Mouse (Mus musculus): ENCODE measurements at regions not wholly inside any gene's neighbourhood (a gene's known extent, or its start where the extent isn't known, plus 50 kb on each side); places are given as distances from the start of the nearest gene placed in this dataset.

GRCm38 (mm10) chr5:29893829-29894228 lies 119.1 kb upstream of the Il6 start:
- H3K79me2 ChIP-seq (ENCODE audit: control insufficient read depth, insufficient read depth), result no peaks in the 10 kb centered on the region
- no peaks in the 10 kb centered on the region for H3K27me3 ChIP-seq (ENCODE audit: control insufficient read depth, insufficient read depth, insufficient read length)
- H3K4me3 ChIP-seq, result no peak overlapping the region
- H3K36me3 ChIP-seq (ENCODE audit: control insufficient read depth, insufficient read depth), result no peaks in the 10 kb centered on the region
- peak overlapping the region; percentile 71 for H3K4me2 ChIP-seq (ENCODE audit: low read depth)
- TF ChIP-seq TCF3 (IDR thresholded peaks at IDR 0.05; ENCODE audit: insufficient read length, low read depth) (no peak), TCF12 (IDR thresholded peaks at IDR 0.05; ENCODE audit: insufficient read depth, poor library complexity, severe bottlenecking) (no peak), USF1 (IDR thresholded peaks at IDR 0.05; ENCODE audit: low read depth) (no peak), E2F4 (IDR thresholded peaks at IDR 0.05; ENCODE audit: insufficient read depth) (no peak), MYOG (IDR thresholded peaks at IDR 0.05; ENCODE audit: control insufficient read depth in 1 of 3, insufficient read depth in 1 of 3, insufficient read length in 2 of 3, low read depth in 2 of 3) (no peak), SRF (IDR thresholded peaks at IDR 0.05; ENCODE audit: control insufficient read depth, insufficient read length, low read depth) (no peak), MAX (IDR thresholded peaks at IDR 0.05; ENCODE audit: low read depth) (no peak), POLR2A (IDR thresholded peaks at IDR 0.05; ENCODE audit: insufficient read length, low read depth) (no peak)
- no peak overlapping the region for H3ac ChIP-seq (ENCODE audit: control insufficient read depth, insufficient read length)

GRCm38 (mm10) chr5:29894606-29895595 lies 118.0 kb upstream of the Il6 start:
- Histone ChIP-seq H3K27me3 (ENCODE audit: control insufficient read depth, insufficient read depth, insufficient read length) (no peaks in the 10 kb centered on the region), H3K79me2 (ENCODE audit: control insufficient read depth, insufficient read depth) (no peaks in the 10 kb centered on the region), H3K4me2 (ENCODE audit: low read depth) (peak overlapping the region; percentile 71), H3K4me3 (no peak overlapping the region), H3ac (ENCODE audit: control insufficient read depth, insufficient read length) (no peak overlapping the region), H3K36me3 (ENCODE audit: control insufficient read depth, insufficient read depth) (no peaks in the 10 kb centered on the region)
- TF ChIP-seq POLR2A (IDR thresholded peaks at IDR 0.05; ENCODE audit: insufficient read length, low read depth), result no peak
- 0 out of 2 replicates have a peak, but pooled peaks have one; percentile 41 for TF ChIP-seq CEBPB (IDR thresholded peaks at IDR 0.05; ENCODE audit: insufficient read depth, poor library complexity, severe bottlenecking)
- peak; percentile 73 for TF ChIP-seq TCF12 (IDR thresholded peaks at IDR 0.05; ENCODE audit: insufficient read depth, poor library complexity, severe bottlenecking)
- TF ChIP-seq TCF3 (IDR thresholded peaks at IDR 0.05; ENCODE audit: insufficient read length, low read depth), result peak; percentile 19
- no peak for TF ChIP-seq SRF (IDR thresholded peaks at IDR 0.05; ENCODE audit: control insufficient read depth, insufficient read length, low read depth)
- peak in 2 of 3 experiments; percentile 65 to 80 for TF ChIP-seq MYOG (IDR thresholded peaks at IDR 0.05; ENCODE audit: control insufficient read depth in 1 of 3, insufficient read depth in 1 of 3, insufficient read length in 2 of 3, low read depth in 2 of 3)
- peak; percentile 91 to 98 (median 96) for TF ChIP-seq MYOD1 (IDR thresholded peaks at IDR 0.05; ENCODE audit: control insufficient read depth in 1 of 3, insufficient read length in 2 of 3, low read depth in 2 of 3)

- no peak overlapping the region for H3ac ChIP-seq (ENCODE audit: control insufficient read depth, insufficient read length)
- no peaks in the 10 kb centered on the region for H3K36me3 ChIP-seq (ENCODE audit: control insufficient read depth, insufficient read depth)
- TF ChIP-seq SRF (IDR thresholded peaks at IDR 0.05; ENCODE audit: control insufficient read depth, insufficient read length, low read depth), result no peak
- no peak overlapping the region for H3K4me3 ChIP-seq
- no peak overlapping the region for H3K4me2 ChIP-seq (ENCODE audit: low read depth)
- H3K79me2 ChIP-seq (ENCODE audit: control insufficient read depth, insufficient read depth), result no peaks in the 10 kb centered on the region
- no peaks in the 10 kb centered on the region for H3K27me3 ChIP-seq (ENCODE audit: control insufficient read depth, insufficient read depth, insufficient read length)
Observed at GRCm38 (mm10) chr5:29897617-29898016, 115.3 kb upstream of the Il6 start.

- TF ChIP-seq MYOG (IDR thresholded peaks at IDR 0.05; ENCODE audit: control insufficient read depth in 1 of 3, insufficient read depth in 1 of 3, insufficient read length in 2 of 3, low read depth in 2 of 3) (no peak), E2F4 (IDR thresholded peaks at IDR 0.05; ENCODE audit: insufficient read depth) (no peak), TCF12 (IDR thresholded peaks at IDR 0.05; ENCODE audit: insufficient read depth, poor library complexity, severe bottlenecking) (no peak), SRF (IDR thresholded peaks at IDR 0.05; ENCODE audit: control insufficient read depth, insufficient read length, low read depth) (no peak), TCF3 (IDR thresholded peaks at IDR 0.05; ENCODE audit: insufficient read length, low read depth) (no peak), CEBPB (IDR thresholded peaks at IDR 0.05; ENCODE audit: insufficient read depth, poor library complexity, severe bottlenecking) (no peak), USF1 (IDR thresholded peaks at IDR 0.05; ENCODE audit: low read depth) (no peak), POLR2AphosphoS2 (IDR thresholded peaks at IDR 0.05; ENCODE audit: insufficient read length, low read depth) (no peak), MYOD1 (IDR thresholded peaks at IDR 0.05; ENCODE audit: control insufficient read depth in 1 of 3, insufficient read length in 2 of 3, low read depth in 2 of 3) (no peak), REST (IDR thresholded peaks at IDR 0.05; ENCODE audit: insufficient read depth, insufficient read length) (no peak), MAX (IDR thresholded peaks at IDR 0.05; ENCODE audit: low read depth) (no peak), POLR2A (IDR thresholded peaks at IDR 0.05; ENCODE audit: insufficient read length, low read depth) (no peak)
- H3K79me2 ChIP-seq (ENCODE audit: control insufficient read depth, insufficient read depth), result no peaks in the 10 kb centered on the region
- no peaks in the 10 kb centered on the region for H3K27me3 ChIP-seq (ENCODE audit: control insufficient read depth, insufficient read depth, insufficient read length)
- H3K4me3 ChIP-seq, result no peak overlapping the region
- H3ac ChIP-seq (ENCODE audit: control insufficient read depth, insufficient read length), result no peak overlapping the region
- H3K4me2 ChIP-seq (ENCODE audit: low read depth), result no peak overlapping the region
- no peaks in the 10 kb centered on the region for H3K36me3 ChIP-seq (ENCODE audit: control insufficient read depth, insufficient read depth)
Observed at GRCm38 (mm10) chr5:29901716-29902115, 111.2 kb upstream of the Il6 start.

GRCm38 (mm10) chr5:29920295-29920694 lies 92.6 kb upstream of the Il6 start:
- H3K27me3 ChIP-seq (ENCODE audit: control insufficient read depth, insufficient read depth, insufficient read length), result no peaks in the 10 kb centered on the region
- no peak overlapping the region for H3ac ChIP-seq (ENCODE audit: control insufficient read depth, insufficient read length)
- H3K36me3 ChIP-seq (ENCODE audit: control insufficient read depth, insufficient read depth), result no peaks in the 10 kb centered on the region
- no peaks in the 10 kb centered on the region for H3K79me2 ChIP-seq (ENCODE audit: control insufficient read depth, insufficient read depth)
- TF ChIP-seq USF1 (IDR thresholded peaks at IDR 0.05; ENCODE audit: low read depth) (no peak), CEBPB (IDR thresholded peaks at IDR 0.05; ENCODE audit: insufficient read depth, poor library complexity, severe bottlenecking) (no peak), POLR2A (IDR thresholded peaks at IDR 0.05; ENCODE audit: insufficient read length, low read depth) (no peak), E2F4 (IDR thresholded peaks at IDR 0.05; ENCODE audit: insufficient read depth) (no peak), TCF3 (IDR thresholded peaks at IDR 0.05; ENCODE audit: insufficient read length, low read depth) (no peak), MYOD1 (IDR thresholded peaks at IDR 0.05; ENCODE audit: control insufficient read depth in 1 of 3, insufficient read length in 2 of 3, low read depth in 2 of 3) (no peak), REST (IDR thresholded peaks at IDR 0.05; ENCODE audit: insufficient read depth, insufficient read length) (no peak), SRF (IDR thresholded peaks at IDR 0.05; ENCODE audit: control insufficient read depth, insufficient read length, low read depth) (no peak), TCF12 (IDR thresholded peaks at IDR 0.05; ENCODE audit: insufficient read depth, poor library complexity, severe bottlenecking) (no peak), MAX (IDR thresholded peaks at IDR 0.05; ENCODE audit: low read depth) (no peak)
- no peak overlapping the region for H3K4me3 ChIP-seq
- H3K4me2 ChIP-seq (ENCODE audit: low read depth), result no peak overlapping the region
